9 mouse cellular contexts compared by ENCODE assay signal in genomic region chr15:80330276-80330675, GRCm38 (mm10). TPM values are rescaled to one million over a fixed set of nuclear protein-coding genes. Genes with fewer than 3 reads are reported as not detected.
"Had no signal": no experiment of that assay in that cellular context is flagged by ENCODE, and none has a peak within 500 bp of the region (broad histone marks: within the 10 kb centered on the region; RNA-seq: fewer than 3 reads in every experiment).

No protein-coding gene starts in this region.

- DNase-seq: kidney, adult 8-10 months; kidney, postnatal 36 days; layer of hippocampus, adult 9-11 months; liver, embryonic 13.5 days; lung, adult 18-20 months; right cerebral cortex, postnatal 14 days; thymus, adult 2 months; thymus, postnatal 36 days had no signal

RNA-seq across cellular contexts. Expression of gene Cacna1i, which starts 43.2 kb away (rescaled TPM):
- total RNA-seq: megakaryocyte-erythroid progenitor cell, adult 5-6 weeks had no signal
